Mouse (Mus musculus) frontal cortex, adult 2 months (tissue): ENCODE data around the gene Hes2. TPM values are rescaled to one million over a fixed set of nuclear protein-coding genes. Genes with fewer than 3 reads are reported as not detected.

Experiments used
- DNase-seq, 2 experiments: peaks; one replicate each; pipeline ENCODE4 v3.0.0; 2022; ENCODE audit warnings: low spot score in 1 of 2; ENCODE audit errors: extremely low spot score in 1 of 2
- polyA plus RNA-seq: library from polyadenylated mRNA; depleted of rRNA; stranded (reverse); fragments of >200 nt; gene quantifications from 2 replicates; pipeline ENCODE4 v1.2.3, GENCODE M21; 2012; rRNA removed

Hes2 gene
- polyA plus RNA-seq, 1 experiment, result not detected

DNA sequence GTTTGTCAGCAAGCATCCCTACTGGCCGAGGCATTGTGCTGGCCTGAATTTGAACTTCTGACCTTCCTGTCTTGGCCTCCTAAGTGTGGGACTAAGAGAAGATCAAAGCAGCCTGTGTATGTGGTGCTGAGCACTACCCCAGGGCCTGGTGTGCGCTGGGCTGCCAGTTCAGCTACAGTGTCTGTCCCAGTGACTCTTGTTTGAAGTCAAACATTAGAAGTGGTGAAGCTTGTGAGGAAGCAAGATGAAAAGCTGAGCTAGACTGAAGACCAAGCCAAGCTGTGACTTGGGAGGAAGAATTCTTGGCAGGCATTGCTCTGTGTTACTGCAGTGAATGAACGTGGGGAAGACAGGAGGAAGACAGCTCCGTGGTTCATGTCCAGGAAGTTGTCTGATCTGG lies 51.0 kb downstream of the Hes2 start:
- DNase-seq, result no peak

Other genes with a start within 250 kb of the Hes2 start
- gene Dnajc11, start 225.2 kb upstream of the Hes2 start, polyA plus RNA-seq, result 62.5 and 64.2 TPM in 2 replicates
- 29.8 and 39.4 TPM in 2 replicates for gene Thap3, start 169.9 kb upstream of the Hes2 start, polyA plus RNA-seq
- 9.1 and 9.3 TPM in 2 replicates for gene Phf13, start 162.6 kb upstream of the Hes2 start, polyA plus RNA-seq
- 11.2 and 12.1 TPM in 2 replicates for gene Klhl21, start 150.1 kb upstream of the Hes2 start, polyA plus RNA-seq
- gene Zbtb48, start 131.2 kb upstream of the Hes2 start, polyA plus RNA-seq, result 17.6 and 19.1 TPM in 2 replicates
- gene Tas1r1, start 120.3 kb upstream of the Hes2 start, polyA plus RNA-seq, result 0.13 and 0.20 TPM in 2 replicates
- 15.9 and 18.4 TPM in 2 replicates for gene Nol9, start 119.5 kb upstream of the Hes2 start, polyA plus RNA-seq
- 41.1 and 49.7 TPM in 2 replicates for gene Plekhg5, start 86.4 kb upstream of the Hes2 start, polyA plus RNA-seq
- gene Tnfrsf25, start 42.9 kb upstream of the Hes2 start, polyA plus RNA-seq, result 7.0 and 10.6 TPM in 2 replicates
- 1.1 and 1.3 TPM in 2 replicates for gene Espn, start 6.5 kb upstream of the Hes2 start, polyA plus RNA-seq
- 304 and 344 TPM in 2 replicates for gene Acot7, start 19.3 kb downstream of the Hes2 start, polyA plus RNA-seq
- 35.4 and 43.3 TPM in 2 replicates for gene Gpr153, start 115.4 kb downstream of the Hes2 start, polyA plus RNA-seq
- 0.38 and 0.71 TPM in 2 replicates for gene Hes3, start 132.8 kb downstream of the Hes2 start, polyA plus RNA-seq
- gene Icmt, start 138.4 kb downstream of the Hes2 start, polyA plus RNA-seq, result 32.7 and 34.2 TPM in 2 replicates
- 20.9 and 23.3 TPM in 2 replicates for gene Rnf207, start 160.1 kb downstream of the Hes2 start, polyA plus RNA-seq
- 192 and 232 TPM in 2 replicates for gene Rpl22, start 166.9 kb downstream of the Hes2 start, polyA plus RNA-seq
- 66.8 and 77.9 TPM in 2 replicates for gene Chd5, start 179.8 kb downstream of the Hes2 start, polyA plus RNA-seq